Mouse (Mus musculus): ENCODE results near the gene Ddhd1. TPM values are rescaled to one million over a fixed set of nuclear protein-coding genes. Genes with fewer than 3 reads are reported as not detected.
A peak's percentile ranks its signal among the peaks of the same experiment; 100 is the strongest.

The Ddhd1 gene
- 9.2 and 10.5 TPM in 2 replicates for polyA plus RNA-seq (2016; fragmentation: Nextera tagmentation; extraction: Ambion mirVana)

- no peaks in the 10 kb centered on the region for H3K36me3 ChIP-seq
- peak within 1 kb of the TSS; percentile 83 for H3K4me3 ChIP-seq
- peak; percentile 91 for ATAC-seq (ENCODE audit: insufficient number of reproducible peaks, insufficient read depth, low FRiP score, low TSS enrichment)
- H3K27me3 ChIP-seq: no peaks in the 10 kb centered on the region
- peak within 1 kb of the TSS; percentile 89 for H3K27ac ChIP-seq
- no peaks in the 10 kb centered on the region for H3K9me3 ChIP-seq
- H3K4me1 ChIP-seq: peaks cover 10% of the 10 kb centered on the region
- WGBS: under 1% methylated on average over 102 of the region's 123 CpGs
- H3K9ac ChIP-seq: peak within 1 kb of the TSS; percentile 70
- peak within 1 kb of the TSS; percentile 95 for H3K4me2 ChIP-seq (replicated peaks)
Observed at GRCm38 (mm10) chr14:45657641-45658611, at the start of gene Ddhd1. Gene Ddhd1 (minus strand): TSS chr14:45658143.

GRCm38 (mm10) chr14:45707176-45707910, 49.4 kb upstream of the Ddhd1 start:
- no peak overlapping the region for H3K4me3 ChIP-seq
- ATAC-seq (ENCODE audit: insufficient number of reproducible peaks, insufficient read depth, low FRiP score, low TSS enrichment): no peak
- 83% methylated on average over 3 of the region's 3 CpGs for WGBS

GRCm38 (mm10) chr14:45700031-45700572, 42.2 kb upstream of the Ddhd1 start:
- H3K9ac ChIP-seq: no peak overlapping the region
- 82% methylated on average over 6 of the region's 6 CpGs for WGBS
- no peak overlapping the region for H3K4me2 ChIP-seq (replicated peaks)
- H3K27ac ChIP-seq: no peak overlapping the region
- no peaks in the 10 kb centered on the region for H3K27me3 ChIP-seq
- no peak overlapping the region for H3K4me3 ChIP-seq
- H3K4me1 ChIP-seq: no peaks in the 10 kb centered on the region
- H3K9me3 ChIP-seq: no peaks in the 10 kb centered on the region
- no peak for ATAC-seq (ENCODE audit: insufficient number of reproducible peaks, insufficient read depth, low FRiP score, low TSS enrichment)
- no peaks in the 10 kb centered on the region for H3K36me3 ChIP-seq

More at GRCm38 (mm10) chr14:45707176-45707910, 49.4 kb upstream of the Ddhd1 start:
- no peaks in the 10 kb centered on the region for H3K36me3 ChIP-seq
- H3K9me3 ChIP-seq: no peaks in the 10 kb centered on the region
- H3K4me2 ChIP-seq (replicated peaks): no peak overlapping the region
- H3K9ac ChIP-seq: no peak overlapping the region
- no peaks in the 10 kb centered on the region for H3K27me3 ChIP-seq
- H3K4me1 ChIP-seq: no peaks in the 10 kb centered on the region
- no peak overlapping the region for H3K27ac ChIP-seq

- Histone ChIP-seq H3K4me3 (no peak overlapping the region), H3K36me3 (no peaks in the 10 kb centered on the region), H3K4me1 (no peaks in the 10 kb centered on the region), H3K9me3 (no peaks in the 10 kb centered on the region), H3K27ac (no peak overlapping the region), H3K27me3 (no peaks in the 10 kb centered on the region), H3K4me2 (replicated peaks) (no peak overlapping the region), H3K9ac (no peak overlapping the region)
- 59% methylated on average over 3 of the region's 3 CpGs for WGBS
- ATAC-seq (ENCODE audit: insufficient number of reproducible peaks, insufficient read depth, low FRiP score, low TSS enrichment): no peak
Observed at GRCm38 (mm10) chr14:45698867-45699266, 40.9 kb upstream of the Ddhd1 start.

GRCm38 (mm10) chr14:45696098-45696497, 38.2 kb upstream of the Ddhd1 start:
- no peak overlapping the region for H3K27ac ChIP-seq
- H3K9ac ChIP-seq: no peak overlapping the region
- H3K4me1 ChIP-seq: no peaks in the 10 kb centered on the region
- no peaks in the 10 kb centered on the region for H3K27me3 ChIP-seq
- H3K4me3 ChIP-seq: no peak overlapping the region
- WGBS: 92% methylated on average over 2 of the region's 2 CpGs
- H3K9me3 ChIP-seq: no peaks in the 10 kb centered on the region
- no peak for ATAC-seq (ENCODE audit: insufficient number of reproducible peaks, insufficient read depth, low FRiP score, low TSS enrichment)
- no peak overlapping the region for H3K4me2 ChIP-seq (replicated peaks)
- H3K36me3 ChIP-seq: no peaks in the 10 kb centered on the region

GRCm38 (mm10) chr14:45693891-45694290, 35.9 kb upstream of the Ddhd1 start:
- H3K9me3 ChIP-seq: no peaks in the 10 kb centered on the region
- no peak overlapping the region for H3K9ac ChIP-seq
- H3K27ac ChIP-seq: no peak overlapping the region
- no peaks in the 10 kb centered on the region for H3K27me3 ChIP-seq
- WGBS: 95% methylated on average over 2 of the region's 2 CpGs
- no peak for ATAC-seq (ENCODE audit: insufficient number of reproducible peaks, insufficient read depth, low FRiP score, low TSS enrichment)
- no peak overlapping the region for H3K4me2 ChIP-seq (replicated peaks)
- H3K4me3 ChIP-seq: no peak overlapping the region
- no peaks in the 10 kb centered on the region for H3K4me1 ChIP-seq
- H3K36me3 ChIP-seq: no peaks in the 10 kb centered on the region

GRCm38 (mm10) chr14:45690520-45691246, 32.7 kb upstream of the Ddhd1 start:
- Histone ChIP-seq H3K4me2 (replicated peaks) (peak overlapping the region; percentile 53), H3K9ac (peak overlapping the region; percentile 41), H3K36me3 (no peaks in the 10 kb centered on the region), H3K4me1 (no peaks in the 10 kb centered on the region), H3K27ac (no peak overlapping the region), H3K9me3 (no peaks in the 10 kb centered on the region), H3K4me3 (peak overlapping the region; percentile 47), H3K27me3 (no peaks in the 10 kb centered on the region)
- WGBS: 1% methylated on average over 16 of the region's 16 CpGs
- peak; percentile 83 for ATAC-seq (ENCODE audit: insufficient number of reproducible peaks, insufficient read depth, low FRiP score, low TSS enrichment)

GRCm38 (mm10) chr14:45685313-45685712, 27.4 kb upstream of the Ddhd1 start:
- Histone ChIP-seq H3K27me3 (no peaks in the 10 kb centered on the region), H3K4me3 (no peak overlapping the region), H3K4me2 (replicated peaks) (no peak overlapping the region), H3K27ac (no peak overlapping the region), H3K9ac (no peak overlapping the region), H3K9me3 (no peaks in the 10 kb centered on the region), H3K4me1 (no peaks in the 10 kb centered on the region), H3K36me3 (no peaks in the 10 kb centered on the region)
- ATAC-seq (ENCODE audit: insufficient number of reproducible peaks, insufficient read depth, low FRiP score, low TSS enrichment): no peak
- 85% methylated on average over 2 of the region's 2 CpGs for WGBS

- Histone ChIP-seq H3K4me2 (replicated peaks) (no peak overlapping the region), H3K27ac (no peak overlapping the region), H3K4me3 (no peak overlapping the region), H3K4me1 (no peaks in the 10 kb centered on the region), H3K27me3 (no peaks in the 10 kb centered on the region), H3K9me3 (no peaks in the 10 kb centered on the region), H3K9ac (no peak overlapping the region), H3K36me3 (no peaks in the 10 kb centered on the region)
- ATAC-seq (ENCODE audit: insufficient number of reproducible peaks, insufficient read depth, low FRiP score, low TSS enrichment): no peak
- WGBS: 71% methylated on average over 6 of the region's 6 CpGs
Observed at GRCm38 (mm10) chr14:45676722-45677121, 18.8 kb upstream of the Ddhd1 start.

- no peaks in the 10 kb centered on the region for H3K27me3 ChIP-seq
- WGBS: 88% methylated on average over 4 of the region's 4 CpGs
- H3K4me2 ChIP-seq (replicated peaks): no peak overlapping the region
- H3K9ac ChIP-seq: no peak overlapping the region
- no peak overlapping the region for H3K27ac ChIP-seq
- no peaks in the 10 kb centered on the region for H3K4me1 ChIP-seq
- H3K36me3 ChIP-seq: no peaks in the 10 kb centered on the region
- no peaks in the 10 kb centered on the region for H3K9me3 ChIP-seq
- H3K4me3 ChIP-seq: no peak overlapping the region
- ATAC-seq (ENCODE audit: insufficient number of reproducible peaks, insufficient read depth, low FRiP score, low TSS enrichment): no peak
Observed at GRCm38 (mm10) chr14:45668325-45668724, 10.4 kb upstream of the Ddhd1 start.

GRCm38 (mm10) chr14:45667231-45667630, 9.3 kb upstream of the Ddhd1 start:
- H3K27ac ChIP-seq: no peak overlapping the region
- WGBS: 64% methylated on average over 2 of the region's 2 CpGs
- no peak for ATAC-seq (ENCODE audit: insufficient number of reproducible peaks, insufficient read depth, low FRiP score, low TSS enrichment)

More at GRCm38 (mm10) chr14:45667231-45667630, 9.3 kb upstream of the Ddhd1 start:
- H3K4me3 ChIP-seq: no peak overlapping the region
- no peak overlapping the region for H3K4me2 ChIP-seq (replicated peaks)
- H3K9ac ChIP-seq: no peak overlapping the region
- H3K9me3 ChIP-seq: no peaks in the 10 kb centered on the region
- H3K36me3 ChIP-seq: no peaks in the 10 kb centered on the region
- no peaks in the 10 kb centered on the region for H3K4me1 ChIP-seq
- H3K27me3 ChIP-seq: no peaks in the 10 kb centered on the region

All from embryonic facial prominence, embryonic 12.5 days (tissue).